Mouse (Mus musculus) kidney, postnatal 14 days (tissue): ENCODE results near the gene Bud13.
"Not testable (repeated sequence)": the region's sequence is repeated elsewhere in the genome, so short reads cannot be mapped to it uniquely, and the experiment has no call there.

Source experiments
- DNase-seq: peaks from one replicate; pipeline ENCODE4 v3.0.0; 2022; ENCODE audit warnings: mixed read lengths

Gene Bud13

GRCm38 (mm10) chr9:46309121-46309520, 26.3 kb downstream of the Bud13 start:
- peak; percentile 19 for DNase-seq

DNA sequence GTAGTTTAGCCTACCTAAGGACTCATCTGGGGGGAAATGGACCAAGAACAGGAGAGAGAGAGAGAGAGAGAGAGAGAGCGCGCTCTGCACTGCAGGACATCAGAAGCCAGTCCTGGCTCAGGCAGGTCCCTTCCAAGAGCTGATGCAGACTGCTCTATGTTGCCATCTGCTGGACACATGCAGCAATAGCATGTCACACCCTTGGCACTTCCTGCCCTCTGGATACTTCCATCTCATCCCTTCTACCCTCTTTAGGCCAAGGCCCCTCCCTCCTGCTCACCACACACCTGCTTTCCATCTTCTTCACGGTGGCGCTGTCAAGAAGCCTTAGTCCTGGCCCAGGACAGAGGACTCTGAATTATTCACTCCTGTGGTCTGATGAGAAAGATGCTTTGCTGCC, 31.7 kb downstream of the Bud13 start:
- DNase-seq: peak; percentile 68

GRCm38 (mm10) chr9:46314921-46315320, 32.1 kb downstream of the Bud13 start:
- DNase-seq: no peak

- no peak for DNase-seq
These were observed 33.1 kb downstream of the Bud13 start for GRCm38 (mm10) chr9:46315807-46316365.

DNA sequence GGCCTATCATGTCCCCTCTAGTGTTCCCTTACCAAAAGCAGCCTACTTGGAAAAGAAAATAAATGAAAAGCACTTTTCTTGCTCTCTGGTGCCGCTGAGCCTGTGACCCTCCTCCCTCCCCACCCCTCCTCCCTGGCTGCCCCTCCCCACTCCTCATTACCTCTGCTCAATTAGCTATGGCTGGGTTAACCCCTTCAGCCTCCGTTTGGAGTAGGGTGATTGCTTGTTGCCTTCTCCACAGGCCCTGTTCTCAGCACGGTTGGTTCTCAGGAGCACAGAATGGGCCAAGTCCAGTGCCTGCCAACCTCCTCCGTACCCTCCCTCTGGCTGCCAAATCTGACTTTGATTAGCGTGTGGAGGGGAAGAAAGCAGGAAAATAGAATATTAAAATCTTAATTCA, 33.6 kb downstream of the Bud13 start:
- DNase-seq: no peak

GRCm38 (mm10) chr9:46316909-46317308, 34.1 kb downstream of the Bud13 start:
- DNase-seq: no peak

- DNase-seq: no peak
These were observed 35.1 kb downstream of the Bud13 start for GRCm38 (mm10) chr9:46317957-46318356.

GRCm38 (mm10) chr9:46319886-46320285, 37.1 kb downstream of the Bud13 start, which contains the start of gene 4931429L15Rik:
Gene 4931429L15Rik, minus strand, starts transcription at chr9:46319986.
- not testable (repeated sequence) for DNase-seq

DNA sequence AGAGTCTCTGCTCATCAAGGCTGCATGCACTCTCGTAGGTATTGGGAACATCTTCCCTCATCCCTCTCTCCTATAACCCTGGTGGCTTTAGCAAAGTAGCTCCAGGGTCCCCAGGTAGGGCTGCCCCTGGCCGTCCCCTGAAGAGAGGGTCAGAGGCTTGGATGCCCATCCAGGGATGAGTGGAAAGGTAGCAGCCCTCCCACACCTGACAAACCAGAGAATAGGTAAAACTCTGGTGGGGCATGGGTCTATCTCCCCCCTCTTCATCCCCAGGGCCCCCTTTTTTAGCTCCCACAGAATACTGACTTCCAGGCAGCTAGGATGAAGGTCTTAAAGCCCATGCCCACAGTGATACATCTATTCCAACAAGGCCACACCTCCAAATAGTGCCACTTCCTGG, 37.7 kb downstream of the Bud13 start:
- DNase-seq: no peak

DNA sequence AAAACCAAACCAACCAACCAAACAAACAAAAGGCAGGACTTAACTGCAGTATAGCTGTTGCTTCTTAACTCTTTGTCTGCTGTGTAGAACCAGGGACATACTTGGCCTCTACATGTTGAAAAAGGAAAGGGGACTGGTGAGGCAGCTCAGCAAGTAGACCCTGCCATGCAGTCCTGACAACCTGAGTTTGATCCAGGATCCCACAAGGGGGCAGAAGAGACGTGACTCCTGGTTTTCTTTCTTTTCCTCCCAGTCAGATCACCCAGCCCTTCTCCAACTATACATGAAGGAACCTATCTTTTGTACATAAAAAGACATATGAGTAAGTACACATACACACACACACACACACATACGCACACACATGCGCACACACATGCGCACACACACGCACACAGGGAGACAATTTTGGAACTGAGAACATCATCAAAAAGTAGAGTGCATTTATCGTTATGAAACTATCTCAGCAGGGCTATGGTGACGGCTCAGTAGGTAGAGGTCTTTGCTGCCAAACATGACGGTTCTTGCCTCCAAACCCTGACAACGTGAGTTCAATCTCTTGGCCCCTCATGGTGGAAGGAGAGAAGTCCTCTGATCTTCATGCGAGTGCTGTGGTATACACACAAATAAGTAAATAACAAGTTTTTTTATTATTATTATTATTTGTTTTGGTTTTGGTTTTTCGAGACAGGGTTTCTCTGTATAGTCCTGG, 44.0 kb downstream of the Bud13 start:
- DNase-seq: no peak

- DNase-seq: no peak
These were observed 45.1 kb downstream of the Bud13 start for GRCm38 (mm10) chr9:46327706-46328571.

- DNase-seq: peak; percentile 21
These were observed 45.9 kb downstream of the Bud13 start for GRCm38 (mm10) chr9:46328572-46329249.

DNA sequence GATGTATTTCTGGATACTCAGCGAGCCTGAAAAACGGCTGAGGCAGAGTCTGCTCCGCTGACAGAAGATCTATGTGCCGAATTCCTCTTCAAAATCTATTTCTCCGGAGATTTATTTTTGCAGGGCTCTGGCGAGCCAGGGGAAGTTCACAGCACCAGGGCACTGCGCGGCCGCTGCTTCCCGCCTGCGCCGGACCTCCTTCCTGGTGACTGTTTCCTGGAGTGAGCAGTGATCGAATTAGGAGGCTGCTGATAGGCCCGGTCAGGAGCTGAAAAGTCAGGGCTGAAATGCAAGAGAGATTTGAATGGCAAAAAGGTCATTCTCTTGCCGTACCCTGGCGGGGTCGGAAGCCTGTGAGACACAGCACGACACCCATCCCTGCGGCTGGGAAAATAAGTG, 46.4 kb downstream of the Bud13 start:
- DNase-seq: peak; percentile 30

GRCm38 (mm10) chr9:46329801-46330585, 47.2 kb downstream of the Bud13 start:
- no peak for DNase-seq

GRCm38 (mm10) chr9:46330586-46330895, 47.7 kb downstream of the Bud13 start:
- no peak for DNase-seq

- DNase-seq: no peak
These were observed 48.5 kb downstream of the Bud13 start for GRCm38 (mm10) chr9:46331301-46331700.

GRCm38 (mm10) chr9:46334471-46335025, 51.7 kb downstream of the Bud13 start:
- no peak for DNase-seq

DNA sequence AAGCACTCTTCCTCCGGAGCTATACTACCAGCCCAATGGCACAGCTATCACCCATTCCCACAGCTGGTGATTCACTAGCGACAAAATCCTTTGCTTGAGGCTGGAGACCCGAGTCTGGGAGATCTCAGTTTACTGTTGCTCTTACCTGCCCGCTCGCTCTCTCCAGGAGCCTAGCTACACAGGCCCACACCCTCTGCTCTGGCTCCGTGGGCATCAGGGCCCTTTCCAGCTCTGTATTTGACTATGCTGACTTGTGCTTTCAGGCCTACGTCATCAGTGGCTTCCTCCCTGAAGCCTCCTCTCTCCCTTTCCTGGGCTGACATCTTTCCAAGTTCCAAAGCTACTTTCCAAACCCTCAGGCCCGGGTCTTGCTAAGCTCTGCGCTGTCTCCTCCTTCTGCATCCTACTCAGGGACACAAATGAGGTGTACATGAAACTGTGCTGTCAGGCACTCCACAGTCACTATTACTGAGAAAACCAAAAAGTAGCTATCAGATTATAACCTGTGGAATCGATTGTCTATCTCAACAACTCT, 52.7 kb downstream of the Bud13 start:
- no peak for DNase-seq

DNA sequence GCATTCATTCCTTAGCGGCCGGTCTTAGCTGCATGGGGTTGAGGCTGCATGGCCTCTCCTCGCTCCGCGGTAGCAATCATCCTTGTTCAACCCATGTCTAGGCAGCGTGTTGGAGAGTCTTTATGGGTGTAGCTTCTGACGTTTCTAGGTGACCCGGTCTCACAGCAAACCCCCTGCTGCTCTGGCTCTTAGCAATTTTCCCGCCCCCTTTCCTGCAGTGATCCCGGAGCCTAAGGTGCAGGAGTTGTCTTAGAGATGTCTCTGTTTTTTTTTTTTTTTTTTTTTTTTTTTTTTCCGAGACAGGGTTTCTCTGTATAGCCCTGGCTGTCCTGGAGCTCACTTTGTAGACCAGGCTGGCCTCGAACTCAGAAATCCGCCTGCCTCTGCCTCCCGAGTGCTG, 53.5 kb downstream of the Bud13 start:
- DNase-seq: not testable (repeated sequence)

DNA sequence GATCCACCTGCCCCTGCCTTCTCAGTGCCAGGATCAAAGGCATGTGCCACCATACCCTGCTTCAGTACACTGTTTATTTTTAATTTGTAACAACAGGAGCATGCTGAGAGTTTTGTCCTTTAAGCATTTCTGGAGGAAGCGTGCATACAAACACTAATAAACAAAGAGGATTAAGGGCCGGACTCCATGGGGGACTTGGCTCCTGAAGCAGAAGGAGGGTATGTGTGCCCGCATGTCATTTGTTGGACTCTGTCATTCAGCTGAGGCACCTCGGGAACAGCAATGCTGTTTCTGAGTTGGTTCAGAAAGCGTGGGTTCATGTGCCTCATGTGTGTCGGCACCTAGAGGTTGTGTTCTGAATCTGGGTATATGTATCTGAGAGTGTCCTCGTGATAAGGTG, 54.5 kb downstream of the Bud13 start:
- no peak for DNase-seq

- no peak for DNase-seq
These were observed 55.1 kb downstream of the Bud13 start for GRCm38 (mm10) chr9:46337852-46338291.

GRCm38 (mm10) chr9:46338384-46338783, 55.6 kb downstream of the Bud13 start:
- DNase-seq: no peak
